Mouse (Mus musculus): ENCODE results near the gene Gm21913. TPM values are rescaled to one million over a fixed set of nuclear protein-coding genes. Genes with fewer than 3 reads are reported as not detected.
"Not testable (repeated sequence)": the region's sequence is repeated elsewhere in the genome, so short reads cannot be mapped to it uniquely, and the experiment has no call there.

Gm21913 gene
- not detected in 2 replicates for polyA plus RNA-seq (2015; fragmentation: Nextera tagmentation; extraction: Ambion mirVana)

DNA sequence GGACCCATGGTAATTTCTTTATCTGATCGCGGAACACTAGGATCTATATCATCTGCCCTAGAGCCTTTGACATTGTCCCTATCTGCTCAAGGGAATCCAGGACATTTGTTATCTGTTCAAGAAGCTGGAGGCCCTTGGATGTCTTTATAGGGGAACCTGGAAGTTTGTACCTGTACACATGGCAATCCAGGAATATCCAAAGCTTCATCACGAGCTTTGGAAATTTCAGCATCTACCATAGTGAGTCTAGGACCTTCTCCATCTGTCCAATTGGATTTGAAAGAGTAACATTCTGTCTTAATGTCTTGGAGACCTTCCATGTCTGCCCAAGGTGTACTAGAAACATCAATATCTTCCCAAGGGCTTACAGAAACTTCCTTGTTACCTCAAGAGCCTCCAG, at the start of gene Gm21913:
Gene Gm21913, plus strand, starts transcription at position 301 of the 400 bp plus-strand sequence.
- not testable (repeated sequence) for H3K27me3 ChIP-seq (replicated peaks); H3K4me3 ChIP-seq (replicated peaks); H3K36me3 ChIP-seq; H3K9me3 ChIP-seq; H3K9ac ChIP-seq; H3K4me2 ChIP-seq (replicated peaks); H3K4me1 ChIP-seq (replicated peaks); H3K27ac ChIP-seq; ATAC-seq
- no CpG with 5 or more reads among the region's 3 CpGs for WGBS

Other genes with a start within 250 kb of the Gm21913 start
- not detected in 2 replicates for gene Gm29110, start 153.4 kb upstream of the Gm21913 start, polyA plus RNA-seq (2015; fragmentation: Nextera tagmentation; extraction: Ambion mirVana)